Mouse (Mus musculus) brain, adult 2 months (tissue): Measurements from ENCODE around the gene Camk1.

Experiments used
- DNase-seq: peaks from one replicate; pipeline ENCODE4 v3.0.0; 2011; ENCODE audit warnings: low read depth, low spot score

Gene Camk1

GRCm38 (mm10) chr6:113343177-113344092, at the start of gene Camk1:
Gene Camk1 (minus strand): TSS chr6:113343984.
- peak; percentile 90 for DNase-seq

GRCm38 (mm10) chr6:113392387-113393071, 48.7 kb upstream of the Camk1 start:
- DNase-seq: peak; percentile 60

- no peak for DNase-seq
Observed at GRCm38 (mm10) chr6:113392015-113392386, 48.2 kb upstream of the Camk1 start.

- no peak for DNase-seq
Observed at GRCm38 (mm10) chr6:113390715-113391114, 46.9 kb upstream of the Camk1 start.

GRCm38 (mm10) chr6:113388960-113389359, 45.2 kb upstream of the Camk1 start, which contains the start of gene Ttll3:
Gene Ttll3 (plus strand): TSS chr6:113389260.
- DNase-seq: no peak

- DNase-seq: no peak
Observed at GRCm38 (mm10) chr6:113386025-113386424, 42.2 kb upstream of the Camk1 start.

- DNase-seq: no peak
Observed at GRCm38 (mm10) chr6:113385160-113385714, 41.5 kb upstream of the Camk1 start.

- peak; percentile 67 for DNase-seq
Observed at GRCm38 (mm10) chr6:113384351-113384927, 40.7 kb upstream of the Camk1 start.

GRCm38 (mm10) chr6:113380480-113380879, 36.7 kb upstream of the Camk1 start:
- DNase-seq: no peak

- DNase-seq: peak; percentile 26
Observed at GRCm38 (mm10) chr6:113379246-113379645, 35.5 kb upstream of the Camk1 start.

- DNase-seq: peak; percentile 98
Observed at GRCm38 (mm10) chr6:113377496-113378385, 34.0 kb upstream of the Camk1 start, which contains the start of the genes Tada3 and Arpc4. Gene Tada3 (minus strand): TSS chr6:113377883. Gene Arpc4 (plus strand): TSS chr6:113378115.

GRCm38 (mm10) chr6:113377172-113377495, 33.4 kb upstream of the Camk1 start:
- DNase-seq: no peak

- no peak for DNase-seq
Observed at GRCm38 (mm10) chr6:113373491-113373890, 29.7 kb upstream of the Camk1 start.

- no peak for DNase-seq
Observed at GRCm38 (mm10) chr6:113370194-113370929, 26.6 kb upstream of the Camk1 start.

GRCm38 (mm10) chr6:113368577-113368976, 24.8 kb upstream of the Camk1 start:
- DNase-seq: no peak

- no peak for DNase-seq
Observed at GRCm38 (mm10) chr6:113368124-113368523, 24.3 kb upstream of the Camk1 start.

- no peak for DNase-seq
Observed at GRCm38 (mm10) chr6:113367574-113367973, 23.8 kb upstream of the Camk1 start.

- no peak for DNase-seq
Observed at GRCm38 (mm10) chr6:113366639-113367038, 22.9 kb upstream of the Camk1 start.

- DNase-seq: no peak
Observed at GRCm38 (mm10) chr6:113364518-113365135, 20.8 kb upstream of the Camk1 start.

GRCm38 (mm10) chr6:113362241-113362640, 18.5 kb upstream of the Camk1 start:
- DNase-seq: no peak
